Mouse (Mus musculus) spleen, adult 18-20 months (tissue): Measurements from ENCODE around the gene Gm5039.
"Not testable (repeated sequence)": the region's sequence is repeated elsewhere in the genome, so short reads cannot be mapped to it uniquely, and the experiment has no call there.

Experiments used
- DNase-seq, 2 experiments: peaks; one replicate each; pipeline ENCODE4 v3.0.0; 2022; ENCODE audit warnings: mixed read lengths in 2 of 2

Gene Gm5039

GRCm38 (mm10) chr12:88323926-88324325 lies at the start of gene Gm5039:
TSS of gene Gm5039 (minus strand) at chr12:88324026.
- not testable (repeated sequence) for DNase-seq

- no peak for DNase-seq
Measured at GRCm38 (mm10) chr12:88372018-88372417, 48.2 kb upstream of the Gm5039 start.

GRCm38 (mm10) chr12:88370321-88370720 lies 46.5 kb upstream of the Gm5039 start:
- not testable (repeated sequence) for DNase-seq

GRCm38 (mm10) chr12:88369690-88370089 lies 45.9 kb upstream of the Gm5039 start:
- not testable (repeated sequence) for DNase-seq

GRCm38 (mm10) chr12:88368618-88369017 lies 44.8 kb upstream of the Gm5039 start:
- DNase-seq: no peak

GRCm38 (mm10) chr12:88367673-88368072 lies 43.8 kb upstream of the Gm5039 start:
- no peak for DNase-seq

- DNase-seq: no peak
Measured at GRCm38 (mm10) chr12:88361120-88361445, 37.3 kb upstream of the Gm5039 start.

- peak; percentile 74 to 90 for DNase-seq
Measured at GRCm38 (mm10) chr12:88360441-88361119, 36.8 kb upstream of the Gm5039 start, which contains the start of gene Adck1. TSS of gene Adck1 (plus strand) at chr12:88360554.

GRCm38 (mm10) chr12:88354182-88354702 lies 30.4 kb upstream of the Gm5039 start:
- no peak for DNase-seq

- not testable (repeated sequence) for DNase-seq
Measured at GRCm38 (mm10) chr12:88341286-88341685, 17.5 kb upstream of the Gm5039 start.

GRCm38 (mm10) chr12:88336662-88337413 lies 13.0 kb upstream of the Gm5039 start:
- not testable (repeated sequence) for DNase-seq

- no peak for DNase-seq
Measured at GRCm38 (mm10) chr12:88314556-88314955, 9.3 kb downstream of the Gm5039 start.

- DNase-seq: not testable (repeated sequence)
Measured at GRCm38 (mm10) chr12:88297171-88297570, 26.7 kb downstream of the Gm5039 start.

- DNase-seq: not testable (repeated sequence)
Measured at GRCm38 (mm10) chr12:88293082-88293481, 30.7 kb downstream of the Gm5039 start.

- not testable (repeated sequence) for DNase-seq
Measured at GRCm38 (mm10) chr12:88285224-88285623, 38.6 kb downstream of the Gm5039 start.

- DNase-seq: not testable (repeated sequence)
Measured at GRCm38 (mm10) chr12:88274400-88274799, 49.4 kb downstream of the Gm5039 start, which contains the start of gene Gm5662. TSS of gene Gm5662 (minus strand) at chr12:88274500.
